Mouse (Mus musculus) cerebral cortex, adult 2 months (tissue): Measurements from ENCODE around the gene Synpr.

ENCODE experiments used
- WGBS: fragments of 180-500 bp; shearing (Covaris S2); methylation state at CpG from one replicate; pipeline ENCODE4 v1.1.7; 2018; 5-methylcytosine and 5-hydroxymethylcytosine counted together

The Synpr gene

GRCm38 (mm10) chr14:13284091-13284844 lies at the start of gene Synpr:
Gene Synpr (plus strand): TSS chr14:13284780.
- WGBS, result 6% methylated on average over 27 of the region's 27 CpGs

GRCm38 (mm10) chr14:13236929-13237328 lies 47.7 kb upstream of the Synpr start:
- WGBS, result 9% methylated on average over 1 of the region's 1 CpGs

DNA sequence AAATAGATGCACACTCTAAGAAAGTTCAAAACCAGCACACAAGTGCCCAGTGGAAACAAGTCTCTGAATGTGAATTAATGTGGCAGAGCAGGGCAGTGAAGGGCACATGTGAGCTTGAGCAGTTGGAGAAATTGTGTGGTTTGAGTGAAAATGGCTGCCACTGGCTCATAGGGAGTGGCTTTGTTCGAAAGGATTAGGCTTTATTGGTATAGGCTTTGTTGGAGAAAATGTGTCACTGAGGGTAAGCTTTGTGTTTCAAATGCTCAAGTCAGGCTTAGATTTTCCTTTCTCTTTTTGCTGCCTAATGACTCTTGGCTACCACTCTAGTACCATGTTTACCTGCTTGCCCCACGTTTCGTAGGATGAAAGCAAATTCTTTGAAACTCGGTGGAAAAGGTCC lies 37.1 kb upstream of the Synpr start:
- WGBS, result 56% methylated on average over 4 of the region's 4 CpGs

DNA sequence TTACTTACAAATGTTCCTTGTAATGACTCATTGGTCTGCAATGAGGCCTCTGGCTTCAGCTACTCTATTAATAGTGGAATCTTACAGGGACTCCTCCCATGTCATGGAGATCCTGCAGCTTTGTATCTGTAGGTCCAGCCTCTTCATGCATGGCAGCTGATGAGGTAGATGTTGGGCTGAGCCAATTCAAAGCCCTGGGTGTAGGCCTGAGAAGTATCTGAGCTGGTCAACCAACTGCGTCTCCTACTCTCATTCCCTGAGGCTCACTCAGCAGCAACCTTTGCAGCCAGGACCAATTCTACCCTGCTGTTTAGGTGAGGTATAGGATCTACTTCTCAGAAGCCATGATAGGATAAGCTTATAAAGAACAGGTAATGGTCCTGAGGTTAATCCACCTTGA lies 32.0 kb upstream of the Synpr start:
- WGBS, result 95% methylated on average over 1 of the region's 1 CpGs

GRCm38 (mm10) chr14:13254741-13255140 lies 29.8 kb upstream of the Synpr start:
- 67% methylated on average over 2 of the region's 2 CpGs for WGBS

- 13% methylated on average over 1 of the region's 1 CpGs for WGBS
Observed at GRCm38 (mm10) chr14:13262406-13262805, 22.2 kb upstream of the Synpr start.

DNA sequence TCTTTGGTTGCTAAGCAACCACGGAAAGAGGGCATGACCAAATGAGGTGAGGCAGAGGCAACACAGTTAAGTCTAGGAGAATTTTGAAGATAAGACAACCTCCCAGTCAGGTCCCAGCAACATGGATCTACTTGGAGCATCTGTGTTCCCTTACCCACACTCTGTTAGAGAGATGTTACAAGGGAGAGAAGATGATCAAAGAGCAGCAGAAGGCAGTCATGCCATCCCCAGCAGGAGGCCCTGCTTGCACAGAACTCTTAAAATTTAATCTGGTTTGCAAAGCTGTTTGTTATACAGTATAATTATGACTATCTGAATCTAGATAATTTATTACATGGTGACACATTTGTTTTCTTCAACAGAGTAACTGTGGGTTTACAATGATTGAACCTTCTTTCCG lies 18.2 kb upstream of the Synpr start:
- 79% methylated on average over 2 of the region's 2 CpGs for WGBS

GRCm38 (mm10) chr14:13267181-13267580 lies 17.4 kb upstream of the Synpr start:
- WGBS, result 56% methylated on average over 4 of the region's 4 CpGs

DNA sequence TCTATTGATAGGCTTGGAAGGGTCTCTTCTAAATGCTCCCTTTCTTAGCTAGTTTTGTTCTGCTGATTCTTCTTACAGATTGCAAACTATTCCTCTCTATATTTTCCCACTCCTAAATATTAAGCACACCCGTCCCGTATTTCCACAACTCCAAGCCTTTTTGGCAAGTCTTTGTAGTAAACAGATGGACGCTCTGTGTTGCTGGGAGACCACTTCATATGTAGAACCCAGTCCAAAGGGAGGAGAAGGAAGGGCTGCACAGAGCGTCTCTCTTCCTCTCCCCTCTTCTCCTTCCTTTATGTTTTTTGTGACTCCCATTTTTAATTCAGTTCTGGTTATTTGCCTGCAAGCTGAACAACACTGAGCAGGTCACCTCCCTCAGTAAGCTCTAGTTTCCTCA lies 1.4 kb upstream of the Synpr start:
- WGBS, result 38% methylated on average over 4 of the region's 4 CpGs

DNA sequence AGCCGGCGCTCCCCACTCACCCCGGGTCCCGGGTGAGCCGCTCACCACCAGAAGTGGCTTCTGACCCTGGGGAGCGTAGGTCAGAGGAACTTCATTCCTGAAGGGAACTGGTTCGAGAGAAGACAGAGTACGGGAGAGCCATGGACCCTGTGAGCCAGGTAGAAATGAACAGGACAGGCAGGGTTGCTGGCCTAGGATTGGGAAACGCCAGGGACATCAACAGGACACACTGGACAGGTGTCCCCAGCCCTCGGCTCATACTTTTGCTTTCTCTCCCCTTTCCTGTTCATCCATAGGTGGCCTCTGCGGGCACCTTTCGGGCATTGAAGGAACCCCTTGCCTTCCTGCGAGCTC lies 242 bp downstream of the Synpr start:
- WGBS, result 20% methylated on average over 13 of the region's 13 CpGs

- WGBS, result 67% methylated on average over 10 of the region's 10 CpGs
Observed at GRCm38 (mm10) chr14:13285341-13286130, 956 bp downstream of the Synpr start.

DNA sequence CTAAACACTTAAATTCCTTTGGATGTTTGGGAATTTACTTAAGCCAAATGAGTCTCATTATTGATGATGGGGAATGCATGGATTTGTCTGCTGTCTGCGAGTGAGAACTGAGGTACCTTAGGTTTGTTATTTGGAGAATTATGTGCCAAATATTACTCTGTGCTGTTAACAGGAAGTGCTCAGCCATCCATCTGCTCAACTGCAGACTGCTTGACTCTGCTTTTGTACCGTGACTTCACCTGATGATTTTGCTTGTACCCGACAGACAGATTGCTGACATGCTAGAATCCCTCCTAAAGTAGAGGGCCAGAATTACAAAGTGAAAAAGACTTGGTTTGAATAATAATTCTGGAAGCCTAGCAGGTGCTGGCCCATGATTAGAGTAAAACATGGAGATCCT lies 9.6 kb downstream of the Synpr start:
- WGBS, result 77% methylated on average over 3 of the region's 3 CpGs

GRCm38 (mm10) chr14:13314323-13314722 lies 29.7 kb downstream of the Synpr start:
- WGBS, result 71% methylated on average over 1 of the region's 1 CpGs

GRCm38 (mm10) chr14:13328461-13328860 lies 43.9 kb downstream of the Synpr start:
- WGBS, result 66% methylated on average over 2 of the region's 2 CpGs

GRCm38 (mm10) chr14:13332497-13333306 lies 48.1 kb downstream of the Synpr start:
- WGBS, result 71% methylated on average over 10 of the region's 10 CpGs

DNA sequence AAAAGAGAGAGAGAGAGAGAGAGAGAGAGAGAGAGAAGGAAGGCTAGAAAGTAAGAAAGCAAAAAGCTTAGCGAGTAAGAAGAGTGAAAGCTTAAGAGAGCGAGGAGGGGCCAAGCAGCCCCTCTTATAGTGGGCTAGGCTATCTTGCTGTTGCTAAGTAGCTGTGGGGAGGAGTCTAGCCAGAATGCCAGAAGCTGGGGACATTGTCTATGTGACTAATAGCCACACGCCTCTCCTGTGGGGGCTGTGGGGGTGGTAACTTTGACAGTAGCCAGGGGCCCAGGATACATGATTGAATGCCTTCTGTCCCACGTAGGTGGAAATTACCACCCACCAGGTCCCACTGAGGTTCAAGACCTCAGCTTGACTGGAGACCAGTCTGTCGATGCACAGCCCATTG lies 48.8 kb downstream of the Synpr start:
- 64% methylated on average over 5 of the region's 5 CpGs for WGBS

GRCm38 (mm10) chr14:13336162-13336561 lies 51.6 kb downstream of the Synpr start:
- WGBS, result 42% methylated on average over 4 of the region's 4 CpGs

GRCm38 (mm10) chr14:13340688-13341087 lies 56.1 kb downstream of the Synpr start:
- WGBS, result 67% methylated on average over 4 of the region's 4 CpGs

GRCm38 (mm10) chr14:13344240-13344639 lies 59.7 kb downstream of the Synpr start:
- 58% methylated on average over 2 of the region's 2 CpGs for WGBS

- 53% methylated on average over 4 of the region's 4 CpGs for WGBS
Observed at GRCm38 (mm10) chr14:13349170-13349865, 64.7 kb downstream of the Synpr start.

DNA sequence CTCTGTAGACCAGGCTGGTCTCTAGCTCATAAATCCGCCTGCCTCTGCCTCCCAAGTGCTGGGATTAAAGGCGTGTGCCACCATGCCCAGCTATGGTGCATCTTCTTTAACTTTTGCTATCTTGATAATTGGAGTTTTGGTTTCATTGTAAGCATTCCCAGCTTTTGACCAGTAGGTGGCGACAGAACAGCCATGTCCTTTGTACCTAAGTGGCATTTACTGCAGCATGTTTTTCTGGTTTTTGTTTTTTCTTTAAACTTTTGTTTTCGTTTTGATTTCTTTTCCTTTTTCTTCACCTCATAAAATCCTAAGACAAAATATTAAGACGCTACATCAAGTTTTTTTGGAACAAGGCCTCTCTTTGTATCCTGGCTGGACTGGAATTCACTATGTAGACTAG lies 69.6 kb downstream of the Synpr start:
- 26% methylated on average over 5 of the region's 5 CpGs for WGBS
